Mouse (Mus musculus): Measurements from ENCODE around the gene Camk2d. TPM values are rescaled to one million over a fixed set of nuclear protein-coding genes. Genes with fewer than 3 reads are reported as not detected.

Camk2d gene
- polyA plus RNA-seq, 1 experiment from 2014 or later = 10.5 TPM

GRCm38 (mm10) chr3:126660986-126661385 is 64.9 kb downstream of the Camk2d start:
- Histone ChIP-seq H3K4me3 (ENCODE audit: low read depth, low read length) (no peak overlapping the region), H3K27ac (ENCODE audit: low read depth, low read length) (no peak overlapping the region), H3K4me1 (replicated peaks; ENCODE audit: control insufficient read depth, insufficient read depth, low read length) (no peaks in the 10 kb centered on the region), H3K4me2 (no peak overlapping the region), H3K36me3 (ENCODE audit: control insufficient read depth, insufficient read depth, low read length) (no peaks in the 10 kb centered on the region), H3K9ac (ENCODE audit: low read depth, low read length) (no peak overlapping the region), H3K27me3 (replicated peaks; ENCODE audit: control insufficient read depth, insufficient read depth, low read length) (no peaks in the 10 kb centered on the region), H3K9me3 (ENCODE audit: control insufficient read depth, low read length) (no peaks in the 10 kb centered on the region)
- ATAC-seq (replicated peaks; ENCODE audit: low FRiP score) (no peak), DNase-seq (ENCODE audit: low spot score) (no peak)
- WGBS = 69% methylated on average over 6 of the region's 6 CpGs

- Histone ChIP-seq H3K27ac (ENCODE audit: low read depth, low read length) (no peak overlapping the region), H3K4me1 (replicated peaks; ENCODE audit: control insufficient read depth, insufficient read depth, low read length) (no peaks in the 10 kb centered on the region), H3K27me3 (replicated peaks; ENCODE audit: control insufficient read depth, insufficient read depth, low read length) (no peaks in the 10 kb centered on the region), H3K4me3 (ENCODE audit: low read depth, low read length) (no peak overlapping the region), H3K9me3 (ENCODE audit: control insufficient read depth, low read length) (no peaks in the 10 kb centered on the region), H3K4me2 (no peak overlapping the region), H3K36me3 (ENCODE audit: control insufficient read depth, insufficient read depth, low read length) (no peaks in the 10 kb centered on the region), H3K9ac (ENCODE audit: low read depth, low read length) (no peak overlapping the region)
- no peak for ATAC-seq (replicated peaks; ENCODE audit: low FRiP score)
- WGBS = 63% methylated on average over 3 of the region's 3 CpGs
- no peak for DNase-seq (ENCODE audit: low spot score)
Observed at GRCm38 (mm10) chr3:126661920-126662319, 65.8 kb downstream of the Camk2d start.

DNA sequence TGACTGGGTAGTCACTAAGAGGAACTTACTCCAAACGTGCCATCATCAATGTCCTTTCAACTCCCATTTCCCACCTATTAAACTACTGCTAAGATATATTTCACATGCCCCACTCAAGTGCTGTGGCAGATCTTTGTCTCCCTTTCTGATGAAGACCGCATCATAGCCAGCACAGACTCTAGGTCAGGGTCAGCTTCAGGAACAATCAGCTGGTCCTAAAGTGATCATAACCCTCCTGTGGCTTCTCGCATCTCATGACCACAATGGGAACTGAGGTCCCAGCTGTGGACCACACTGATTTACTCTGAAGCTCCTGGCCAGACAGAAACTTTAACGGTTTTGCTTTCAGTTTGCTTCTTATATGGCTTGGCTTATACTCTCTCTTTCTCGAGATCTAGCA is 67.3 kb downstream of the Camk2d start:
- 68% methylated on average over 5 of the region's 5 CpGs for WGBS
- Histone ChIP-seq H3K4me2 (no peak overlapping the region), H3K27me3 (replicated peaks; ENCODE audit: control insufficient read depth, insufficient read depth, low read length) (no peaks in the 10 kb centered on the region), H3K9ac (ENCODE audit: low read depth, low read length) (no peak overlapping the region), H3K27ac (ENCODE audit: low read depth, low read length) (no peak overlapping the region), H3K4me3 (ENCODE audit: low read depth, low read length) (no peak overlapping the region), H3K9me3 (ENCODE audit: control insufficient read depth, low read length) (no peaks in the 10 kb centered on the region), H3K4me1 (replicated peaks; ENCODE audit: control insufficient read depth, insufficient read depth, low read length) (no peaks in the 10 kb centered on the region), H3K36me3 (ENCODE audit: control insufficient read depth, insufficient read depth, low read length) (no peaks in the 10 kb centered on the region)
- DNase-seq (ENCODE audit: low spot score) (no peak), ATAC-seq (replicated peaks; ENCODE audit: low FRiP score) (no peak)

DNA sequence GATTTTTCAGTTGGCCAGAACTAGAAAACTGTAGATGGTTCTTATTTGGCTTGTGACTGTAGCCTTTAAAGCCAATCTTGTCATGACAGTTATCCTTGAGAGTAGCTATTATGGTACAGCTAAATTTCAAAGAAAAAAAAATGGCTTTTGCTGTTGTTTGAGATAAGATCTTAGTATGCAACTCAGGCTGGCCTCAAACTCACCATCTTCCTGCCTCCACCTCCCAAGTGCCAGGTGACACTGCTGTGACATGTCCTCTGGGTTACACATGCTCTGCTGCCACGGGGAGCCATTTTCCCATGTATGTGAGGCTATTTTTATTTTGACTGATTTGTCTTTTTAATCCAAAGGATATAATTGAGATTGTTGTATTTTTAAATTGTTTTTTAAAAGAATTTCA is 69.8 kb downstream of the Camk2d start:
- no peak overlapping the region for H3K4me3 ChIP-seq (ENCODE audit: low read depth, low read length)
- H3K4me1 ChIP-seq (replicated peaks; ENCODE audit: control insufficient read depth, insufficient read depth, low read length) = no peaks in the 10 kb centered on the region
- WGBS = 76% methylated on average over 1 of the region's 1 CpGs
- no peaks in the 10 kb centered on the region for H3K9me3 ChIP-seq (ENCODE audit: control insufficient read depth, low read length)
- no peaks in the 10 kb centered on the region for H3K36me3 ChIP-seq (ENCODE audit: control insufficient read depth, insufficient read depth, low read length)
- no peaks in the 10 kb centered on the region for H3K27me3 ChIP-seq (replicated peaks; ENCODE audit: control insufficient read depth, insufficient read depth, low read length)
- no peak overlapping the region for H3K4me2 ChIP-seq
- ATAC-seq (replicated peaks; ENCODE audit: low FRiP score) = no peak
- no peak for DNase-seq (ENCODE audit: low spot score)
- no peak overlapping the region for H3K9ac ChIP-seq (ENCODE audit: low read depth, low read length)
- no peak overlapping the region for H3K27ac ChIP-seq (ENCODE audit: low read depth, low read length)

GRCm38 (mm10) chr3:126667019-126667418 is 70.9 kb downstream of the Camk2d start:
- Histone ChIP-seq H3K27ac (ENCODE audit: low read depth, low read length) (no peak overlapping the region), H3K36me3 (ENCODE audit: control insufficient read depth, insufficient read depth, low read length) (no peaks in the 10 kb centered on the region), H3K9ac (ENCODE audit: low read depth, low read length) (no peak overlapping the region), H3K4me2 (no peak overlapping the region), H3K9me3 (ENCODE audit: control insufficient read depth, low read length) (no peaks in the 10 kb centered on the region), H3K4me3 (ENCODE audit: low read depth, low read length) (no peak overlapping the region), H3K27me3 (replicated peaks; ENCODE audit: control insufficient read depth, insufficient read depth, low read length) (no peaks in the 10 kb centered on the region), H3K4me1 (replicated peaks; ENCODE audit: control insufficient read depth, insufficient read depth, low read length) (no peaks in the 10 kb centered on the region)
- DNase-seq (ENCODE audit: low spot score) = no peak
- WGBS = 93% methylated on average over 11 of the region's 11 CpGs
- ATAC-seq (replicated peaks; ENCODE audit: low FRiP score) = no peak

DNA sequence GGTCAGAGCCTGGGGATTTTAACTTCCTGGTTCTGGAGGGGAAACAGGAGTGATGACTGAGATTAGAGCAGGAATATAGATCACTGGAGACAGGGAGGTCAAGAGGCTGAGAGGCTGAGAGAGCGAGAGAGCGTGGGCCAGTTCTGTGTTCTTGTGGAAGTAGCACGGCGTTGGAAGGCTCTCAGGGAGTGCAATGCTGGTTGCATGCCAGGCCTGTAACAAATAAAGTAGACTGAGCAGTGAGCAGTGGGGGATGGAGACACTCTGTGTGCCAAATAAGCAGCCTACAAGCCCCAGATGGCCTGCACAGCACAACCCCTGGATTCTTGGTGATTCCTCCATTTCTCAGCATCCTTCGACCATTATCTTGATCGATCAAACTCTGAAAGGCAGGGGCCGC is 71.3 kb downstream of the Camk2d start:
- H3K27me3 ChIP-seq (replicated peaks; ENCODE audit: control insufficient read depth, insufficient read depth, low read length) = no peaks in the 10 kb centered on the region
- ATAC-seq (replicated peaks; ENCODE audit: low FRiP score) (0 out of 2 replicates have a peak, but pooled peaks have one; percentile 29), DNase-seq (ENCODE audit: low spot score) (no peak)
- no peaks in the 10 kb centered on the region for H3K36me3 ChIP-seq (ENCODE audit: control insufficient read depth, insufficient read depth, low read length)
- H3K4me2 ChIP-seq = no peak overlapping the region
- WGBS = 61% methylated on average over 7 of the region's 7 CpGs
- H3K4me3 ChIP-seq (ENCODE audit: low read depth, low read length) = no peak overlapping the region
- no peaks in the 10 kb centered on the region for H3K4me1 ChIP-seq (replicated peaks; ENCODE audit: control insufficient read depth, insufficient read depth, low read length)
- no peaks in the 10 kb centered on the region for H3K9me3 ChIP-seq (ENCODE audit: control insufficient read depth, low read length)
- no peak overlapping the region for H3K9ac ChIP-seq (ENCODE audit: low read depth, low read length)
- no peak overlapping the region for H3K27ac ChIP-seq (ENCODE audit: low read depth, low read length)

DNA sequence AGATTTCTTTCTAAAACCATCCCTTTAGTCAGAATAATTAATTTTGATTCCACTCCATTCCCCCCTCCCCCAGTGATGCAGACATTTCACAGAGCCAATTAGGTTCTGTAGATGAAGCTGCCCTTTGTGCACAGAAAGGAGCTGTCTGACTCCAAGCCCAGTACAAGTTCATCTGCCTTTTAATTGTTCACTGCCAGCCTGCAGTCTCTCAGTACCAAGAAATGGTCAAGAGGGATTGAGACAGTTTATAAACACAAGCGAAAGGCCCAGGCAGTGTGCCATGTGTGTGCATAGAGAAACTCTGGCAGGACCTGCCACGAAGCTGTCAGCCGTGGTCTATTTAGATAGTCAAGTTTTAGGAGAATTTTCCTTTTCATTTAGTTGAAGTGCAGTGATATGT is 72.0 kb downstream of the Camk2d start:
- Histone ChIP-seq H3K9me3 (ENCODE audit: control insufficient read depth, low read length) (no peaks in the 10 kb centered on the region), H3K27me3 (replicated peaks; ENCODE audit: control insufficient read depth, insufficient read depth, low read length) (no peaks in the 10 kb centered on the region), H3K27ac (ENCODE audit: low read depth, low read length) (no peak overlapping the region), H3K36me3 (ENCODE audit: control insufficient read depth, insufficient read depth, low read length) (no peaks in the 10 kb centered on the region), H3K4me3 (ENCODE audit: low read depth, low read length) (no peak overlapping the region), H3K4me1 (replicated peaks; ENCODE audit: control insufficient read depth, insufficient read depth, low read length) (no peaks in the 10 kb centered on the region), H3K4me2 (no peak overlapping the region), H3K9ac (ENCODE audit: low read depth, low read length) (no peak overlapping the region)
- DNase-seq (ENCODE audit: low spot score) (no peak), ATAC-seq (replicated peaks; ENCODE audit: low FRiP score) (no peak)
- 72% methylated on average over 3 of the region's 3 CpGs for WGBS

GRCm38 (mm10) chr3:126668692-126669091 is 72.6 kb downstream of the Camk2d start:
- WGBS = 56% methylated on average over 10 of the region's 10 CpGs
- ATAC-seq (replicated peaks; ENCODE audit: low FRiP score) = no peak
- no peak for DNase-seq (ENCODE audit: low spot score)
- H3K4me1 ChIP-seq (replicated peaks; ENCODE audit: control insufficient read depth, insufficient read depth, low read length) = no peaks in the 10 kb centered on the region
- no peak overlapping the region for H3K4me2 ChIP-seq
- H3K4me3 ChIP-seq (ENCODE audit: low read depth, low read length) = no peak overlapping the region
- H3K27me3 ChIP-seq (replicated peaks; ENCODE audit: control insufficient read depth, insufficient read depth, low read length) = no peaks in the 10 kb centered on the region
- H3K36me3 ChIP-seq (ENCODE audit: control insufficient read depth, insufficient read depth, low read length) = no peaks in the 10 kb centered on the region
- no peak overlapping the region for H3K27ac ChIP-seq (ENCODE audit: low read depth, low read length)
- H3K9me3 ChIP-seq (ENCODE audit: control insufficient read depth, low read length) = no peaks in the 10 kb centered on the region
- H3K9ac ChIP-seq (ENCODE audit: low read depth, low read length) = no peak overlapping the region

GRCm38 (mm10) chr3:126670413-126670812 is 74.3 kb downstream of the Camk2d start:
- 83% methylated on average over 3 of the region's 3 CpGs for WGBS

More at GRCm38 (mm10) chr3:126670413-126670812, 74.3 kb downstream of the Camk2d start:
- no peaks in the 10 kb centered on the region for H3K27me3 ChIP-seq (replicated peaks; ENCODE audit: control insufficient read depth, insufficient read depth, low read length)
- no peak overlapping the region for H3K27ac ChIP-seq (ENCODE audit: low read depth, low read length)
- no peaks in the 10 kb centered on the region for H3K9me3 ChIP-seq (ENCODE audit: control insufficient read depth, low read length)
- no peaks in the 10 kb centered on the region for H3K4me1 ChIP-seq (replicated peaks; ENCODE audit: control insufficient read depth, insufficient read depth, low read length)
- no peak overlapping the region for H3K4me3 ChIP-seq (ENCODE audit: low read depth, low read length)
- ATAC-seq (replicated peaks; ENCODE audit: low FRiP score) (no peak), DNase-seq (ENCODE audit: low spot score) (no peak)
- H3K9ac ChIP-seq (ENCODE audit: low read depth, low read length) = no peak overlapping the region
- H3K4me2 ChIP-seq = no peak overlapping the region
- H3K36me3 ChIP-seq (ENCODE audit: control insufficient read depth, insufficient read depth, low read length) = no peaks in the 10 kb centered on the region

All from liver, embryonic 11.5 days (tissue).